Mouse (Mus musculus): ENCODE measurements around the gene Azin2. TPM values are rescaled to one million over a fixed set of nuclear protein-coding genes. Genes with fewer than 3 reads are reported as not detected.

Gene Azin2
- total and polyA plus RNA-seq, 3 experiments = 0.91 to 2.4 (median 1.7) TPM

DNA sequence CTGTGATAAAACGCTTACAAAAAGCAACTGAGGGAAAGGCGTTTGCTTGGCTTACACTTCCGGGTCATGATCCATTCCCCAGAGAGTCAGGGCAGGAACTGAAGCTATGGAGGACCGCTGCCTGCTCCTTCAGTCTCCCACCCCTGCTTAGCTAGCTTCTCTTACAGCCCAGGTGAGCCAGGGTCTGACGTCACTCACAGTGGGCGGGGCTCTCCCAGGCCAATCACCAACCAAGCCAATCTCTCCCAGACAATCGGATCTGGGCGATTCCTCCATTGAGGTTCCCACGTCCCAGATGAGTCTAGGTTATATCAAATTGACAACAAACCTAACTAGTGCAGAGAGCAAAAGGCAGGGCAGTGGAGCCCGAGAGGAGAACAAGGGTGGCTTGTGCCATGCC, 43.1 kb downstream of the Azin2 start:
- Histone ChIP-seq H3K79me2 (replicated peaks; ENCODE audit: control insufficient read depth, extremely low read depth, insufficient read depth, poor library complexity, severe bottlenecking) (no peaks in the 10 kb centered on the region), H3K27ac (ENCODE audit: insufficient read depth, low read depth) (no peak overlapping the region), H3K4me1 (ENCODE audit: control insufficient read depth in 1 of 2, insufficient read depth in 2 of 2) (no peaks in the 10 kb centered on the region), H3K9ac (ENCODE audit: insufficient read depth, low read depth) (no peak overlapping the region), H3K4me3 (replicated peaks in 1 of 3; ENCODE audit: low read depth in 2 of 3, low read length in 2 of 3, poor library complexity in 1 of 3) (no peak overlapping the region), H3K36me3 (replicated peaks in 1 of 2; ENCODE audit: control insufficient read depth in 1 of 2, insufficient read depth in 1 of 2, low read length in 1 of 2) (no peaks in the 10 kb centered on the region), H3K9me3 (replicated peaks; ENCODE audit: low read length) (no peaks in the 10 kb centered on the region), H3K27me3 (replicated peaks) (peaks cover 53% of the 10 kb centered on the region), H3K4me2 (ENCODE audit: insufficient read depth, low read depth, poor library complexity, severe bottlenecking) (no peak overlapping the region)
- dilution Hi-C loops (cut with MboI; ENCODE audit: extremely low pct_ligation_motif_present, extremely low pct_unique_long_range_greater_than_20kb, low sequenced_read_pairs) (no loop called here), in situ Hi-C loops (cut with MboI; ENCODE audit: low pct_ligation_motif_present, low pct_unique_long_range_greater_than_20kb, low sequenced_read_pairs) (no loop called here)
- DNase-seq (ENCODE audit: extremely low read depth) = no peak
- no peak for TF ChIP-seq ZC3H11A (IDR thresholded peaks at IDR 0.05; ENCODE audit: low read depth, low read length)
- no peak for TF ChIP-seq BHLHE40 (IDR thresholded peaks at IDR 0.05; ENCODE audit: low read depth, low read length)
- no peak for TF ChIP-seq USF1 (IDR thresholded peaks at IDR 0.05; ENCODE audit: low read depth, low read length)
- TF ChIP-seq MAX (IDR thresholded peaks at IDR 0.05; ENCODE audit: low read length) = no peak
- no peak for TF ChIP-seq MAFK (IDR thresholded peaks at IDR 0.05; ENCODE audit: insufficient replicate concordance, low read length)
- TF ChIP-seq HCFC1 (IDR thresholded peaks at IDR 0.05; ENCODE audit: low read depth, low read length) = no peak
- no peak for TF ChIP-seq MEF2A (IDR thresholded peaks at IDR 0.05; ENCODE audit: borderline replicate concordance, low read depth, low read length)
- TF ChIP-seq POLR2A (IDR thresholded peaks at IDR 0.05; ENCODE audit: low read depth, low read length) = no peak
- TF ChIP-seq PAX5 (IDR thresholded peaks at IDR 0.05; ENCODE audit: low read length) = no peak

DNA sequence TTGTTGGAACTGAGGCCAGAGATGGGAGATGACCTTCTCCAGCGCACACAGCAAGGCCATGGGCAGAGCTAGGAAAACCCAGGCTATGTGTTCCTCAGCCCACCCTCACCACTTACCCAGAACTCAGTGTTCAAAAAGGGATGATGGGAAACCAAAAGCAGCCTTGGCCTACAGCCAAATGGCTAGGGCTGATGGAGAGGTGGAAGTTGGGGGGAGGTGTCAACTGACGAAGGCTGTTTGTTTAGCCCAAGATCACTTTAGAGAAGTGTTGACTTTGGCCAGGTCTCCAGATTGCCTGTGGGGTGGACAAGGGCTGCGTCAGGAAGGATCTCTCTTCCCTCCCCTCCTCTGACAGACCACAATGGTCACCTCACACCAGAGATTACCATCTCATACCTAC, 44.1 kb downstream of the Azin2 start:
- Histone ChIP-seq H3K4me3 (replicated peaks in 1 of 3; ENCODE audit: low read depth in 2 of 3, low read length in 2 of 3, poor library complexity in 1 of 3) (no peak overlapping the region), H3K27me3 (replicated peaks) (peaks cover 51% of the 10 kb centered on the region)
- TF ChIP-seq MAFK (IDR thresholded peaks at IDR 0.05; ENCODE audit: insufficient replicate concordance, low read length) (no peak), SIN3A (IDR thresholded peaks at IDR 0.05; ENCODE audit: low read length) (no peak), CHD2 (IDR thresholded peaks at IDR 0.05; ENCODE audit: low read length) (no peak), IRF4 (IDR thresholded peaks at IDR 0.05; ENCODE audit: low read depth, low read length) (no peak), MEF2A (IDR thresholded peaks at IDR 0.05; ENCODE audit: borderline replicate concordance, low read depth, low read length) (no peak), ELF1 (IDR thresholded peaks at IDR 0.05; ENCODE audit: low read depth, low read length) (no peak), E2F4 (IDR thresholded peaks at IDR 0.05; ENCODE audit: insufficient replicate concordance, low read depth, low read length) (no peak), USF2 (conservative IDR thresholded peaks at IDR 0.05; ENCODE audit: low read depth, low read length) (no peak), ZC3H11A (IDR thresholded peaks at IDR 0.05; ENCODE audit: low read depth, low read length) (no peak), KAT2A (IDR thresholded peaks at IDR 0.05; ENCODE audit: insufficient replicate concordance, low read length) (no peak), UBTF (IDR thresholded peaks at IDR 0.05; ENCODE audit: low read depth, low read length) (no peak), JUN (IDR thresholded peaks at IDR 0.05; ENCODE audit: insufficient read depth, low read depth, low read length) (no peak), POLR2A (IDR thresholded peaks at IDR 0.05; ENCODE audit: low read depth, low read length) (no peak)

More for the DNA sequence above, 44.1 kb downstream of the Azin2 start:
- Histone ChIP-seq H3K4me2 (ENCODE audit: insufficient read depth, low read depth, poor library complexity, severe bottlenecking) (no peak overlapping the region), H3K4me1 (ENCODE audit: control insufficient read depth in 1 of 2, insufficient read depth in 2 of 2) (no peaks in the 10 kb centered on the region), H3K9me3 (replicated peaks; ENCODE audit: low read length) (no peaks in the 10 kb centered on the region), H3K79me2 (replicated peaks; ENCODE audit: control insufficient read depth, extremely low read depth, insufficient read depth, poor library complexity, severe bottlenecking) (no peaks in the 10 kb centered on the region), H3K36me3 (replicated peaks in 1 of 2; ENCODE audit: control insufficient read depth in 1 of 2, insufficient read depth in 1 of 2, low read length in 1 of 2) (no peaks in the 10 kb centered on the region), H3K9ac (ENCODE audit: insufficient read depth, low read depth) (no peak overlapping the region), H3K27ac (ENCODE audit: insufficient read depth, low read depth) (no peak overlapping the region)
- in situ Hi-C loops (cut with MboI; ENCODE audit: low pct_ligation_motif_present, low pct_unique_long_range_greater_than_20kb, low sequenced_read_pairs) = no loop called here
- no peak for DNase-seq (ENCODE audit: extremely low read depth)
- dilution Hi-C loops (cut with MboI; ENCODE audit: extremely low pct_ligation_motif_present, extremely low pct_unique_long_range_greater_than_20kb, low sequenced_read_pairs) = no loop called here
